Mouse (Mus musculus) lung, adult 2 months (tissue): ENCODE measurements around the gene Rabl6. TPM values are rescaled to one million over a fixed set of nuclear protein-coding genes. Genes with fewer than 3 reads are reported as not detected.
A peak's percentile ranks its signal among the peaks of the same experiment; 100 is the strongest.

ENCODE experiments used
- DNase-seq: peaks from one replicate; pipeline ENCODE4 v3.0.0; 2022
- H3K4me1 ChIP-seq: fragments of 200-500 bp; 2 replicates; pipeline ENCODE4 v1.6.1; 2011; ENCODE audit warnings: low read length; ENCODE audit not compliant: control insufficient read depth, insufficient read depth
- H3K4me3 ChIP-seq: fragments of 200-500 bp; replicated peaks from 2 replicates; pipeline ENCODE3; 2011; ENCODE audit warnings: low read depth, mild to moderate bottlenecking, control low read depth, low read length; ENCODE audit errors: extremely low read depth
- CTCF ChIP-seq: fragments of 200-500 bp; IDR thresholded peaks from 2 replicates; pipeline ENCODE4 v1.5.1; 2011; ENCODE audit warnings: mild to moderate bottlenecking, low read length, control low read depth; ENCODE audit not compliant: insufficient read depth
- POLR2A ChIP-seq: fragments of 200-500 bp; IDR thresholded peaks from 2 replicates; pipeline ENCODE4 v1.6.1; 2011; ENCODE audit warnings: low read depth, mild to moderate bottlenecking, control low read depth, low read length, borderline replicate concordance; ENCODE audit errors: extremely low read depth
- WGBS: fragments of 180-500 bp; shearing (Covaris S2); methylation state at CpG from one replicate; pipeline ENCODE4 v1.1.7; 2018; 5-methylcytosine and 5-hydroxymethylcytosine counted together
- polyA plus RNA-seq: library from polyadenylated mRNA; depleted of rRNA; stranded (reverse); fragments of >200 nt; gene quantifications from 2 replicates; pipeline ENCODE4 v1.2.3, GENCODE M21; 2012

The Rabl6 gene
- polyA plus RNA-seq, 1 experiment: 53.4 TPM

DNA sequence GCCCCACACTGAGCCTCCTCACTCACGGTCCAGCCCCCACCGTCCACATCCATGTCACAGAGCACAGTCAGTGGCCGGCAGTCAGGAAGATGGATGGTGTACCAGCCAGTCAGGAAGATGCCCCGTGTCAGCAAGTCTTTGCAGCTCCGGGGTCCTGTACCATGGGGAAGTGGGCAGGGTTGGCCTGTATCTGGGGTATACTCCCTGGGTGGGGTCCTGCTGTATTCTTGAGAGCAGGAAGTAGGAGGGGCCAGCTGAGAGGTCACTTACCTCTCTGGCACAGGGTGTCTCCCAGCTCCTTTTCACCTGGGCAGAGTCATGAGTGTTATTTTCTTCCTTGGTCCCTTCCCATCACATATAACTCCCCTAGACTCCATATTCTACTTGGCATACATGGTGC, 17.7 kb upstream of the Rabl6 start:
- Histone ChIP-seq H3K4me3 (no peak overlapping the region), H3K4me1 (no peaks in the 10 kb centered on the region)
- 19% methylated on average over 5 of the region's 5 CpGs for WGBS
- no peak for DNase-seq
- TF ChIP-seq CTCF: no peak
- no peak for TF ChIP-seq POLR2A

DNA sequence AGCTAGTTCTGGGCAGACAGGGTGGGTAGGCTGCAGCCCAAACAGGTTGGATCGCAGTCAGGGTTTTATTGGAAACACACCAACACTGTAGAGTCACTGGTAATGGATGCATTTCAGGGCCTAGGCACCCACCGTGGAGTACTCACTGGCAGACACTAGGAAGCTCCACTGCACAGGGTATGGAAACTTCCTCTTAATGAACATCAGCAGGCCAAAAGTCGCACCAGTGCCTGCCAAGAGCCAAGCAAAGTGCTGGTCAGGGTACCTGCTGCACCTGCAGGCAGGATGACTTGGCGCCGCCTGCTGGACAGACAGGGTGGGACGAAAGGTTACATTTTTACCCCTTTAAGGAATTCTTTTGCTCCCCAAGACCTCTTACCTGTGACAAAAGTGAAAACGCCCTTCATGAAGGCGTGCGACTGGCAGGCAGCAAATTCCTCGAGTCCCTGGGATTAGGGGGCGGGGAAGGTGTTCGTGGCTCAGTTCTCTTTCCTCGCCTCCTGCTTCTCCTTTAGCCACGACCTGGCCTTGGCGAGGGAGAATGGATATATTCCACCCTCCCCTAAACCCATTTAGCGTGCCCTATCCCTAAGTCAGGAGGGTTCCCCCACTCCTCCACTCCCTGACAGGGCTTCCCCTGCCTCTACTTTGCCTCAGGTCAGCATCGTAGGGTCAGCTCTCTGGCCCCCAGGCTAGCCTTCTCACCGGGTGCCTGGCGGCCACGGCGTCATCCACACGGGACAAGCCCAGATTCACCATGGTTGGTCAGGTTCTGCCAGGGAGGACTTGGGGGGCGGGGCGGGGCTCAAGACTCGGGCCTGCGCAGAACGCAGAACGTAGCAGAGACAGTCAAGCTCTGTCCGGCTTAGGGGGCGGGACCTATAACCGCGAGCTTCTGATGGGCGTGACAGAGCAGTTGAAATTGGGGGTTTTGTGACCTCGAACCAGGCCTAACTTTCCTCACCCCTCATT, 13.2 kb upstream of the Rabl6 start, which contains the start of gene Tmem141:
Gene Tmem141, minus strand, starts transcription at position 777 of the 972 bp plus-strand sequence.
- peak within 1 kb of the TSS; percentile 76 for H3K4me3 ChIP-seq
- peak; percentile 85 for DNase-seq
- H3K4me1 ChIP-seq: no peaks in the 10 kb centered on the region
- TF ChIP-seq CTCF (peak; percentile 65), POLR2A (peak; percentile 57; the same call in 1 of the 2 replicates)
- WGBS: 6% methylated on average over 34 of the region's 34 CpGs

DNA sequence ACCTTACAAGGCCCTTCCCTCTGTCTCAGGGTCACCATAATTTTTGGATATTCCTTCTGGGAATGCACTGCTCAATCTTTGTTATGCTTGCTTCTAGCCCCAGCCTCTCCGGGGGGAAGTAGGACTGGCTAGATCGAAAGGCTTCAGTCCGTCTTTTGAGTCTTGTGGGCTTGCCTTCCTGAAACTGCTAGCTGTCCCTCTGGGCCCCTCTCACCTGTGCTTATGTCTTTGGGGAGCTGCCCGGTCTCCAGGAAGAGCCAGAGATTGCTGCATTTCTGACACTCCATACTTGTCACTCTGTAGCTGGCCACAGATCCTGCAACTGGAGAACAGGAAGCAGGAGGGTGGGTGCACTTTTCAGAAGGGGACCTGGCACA, 12.5 kb upstream of the Rabl6 start:
- H3K4me1 ChIP-seq: no peaks in the 10 kb centered on the region
- TF ChIP-seq POLR2A: no peak
- no peak for TF ChIP-seq CTCF
- DNase-seq: no peak
- 66% methylated on average over 4 of the region's 4 CpGs for WGBS
- H3K4me3 ChIP-seq: no peak overlapping the region

DNA sequence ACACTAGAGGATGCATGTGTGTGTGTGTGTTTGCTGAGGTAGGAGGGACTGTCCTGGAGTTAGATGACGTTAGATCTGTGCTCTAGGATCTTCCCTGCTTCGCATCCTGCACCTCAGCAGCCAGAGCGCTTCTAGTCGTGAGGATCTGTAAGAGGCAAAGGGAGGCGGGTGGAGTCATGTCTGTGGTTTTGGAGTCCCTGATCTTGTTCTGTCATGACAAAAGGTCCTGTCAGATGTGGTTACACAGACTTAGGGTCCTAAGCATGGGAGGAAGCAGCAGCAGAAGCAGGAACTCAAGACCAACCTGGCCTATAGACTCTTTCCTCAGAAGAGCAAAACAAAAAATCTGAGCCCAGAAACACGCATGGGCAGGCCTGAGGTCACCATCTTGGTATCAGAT, 12.1 kb upstream of the Rabl6 start:
- WGBS: 65% methylated on average over 6 of the region's 6 CpGs
- DNase-seq: no peak
- Histone ChIP-seq H3K4me3 (no peak overlapping the region), H3K4me1 (no peaks in the 10 kb centered on the region)
- no peak for TF ChIP-seq POLR2A
- TF ChIP-seq CTCF: no peak

DNA sequence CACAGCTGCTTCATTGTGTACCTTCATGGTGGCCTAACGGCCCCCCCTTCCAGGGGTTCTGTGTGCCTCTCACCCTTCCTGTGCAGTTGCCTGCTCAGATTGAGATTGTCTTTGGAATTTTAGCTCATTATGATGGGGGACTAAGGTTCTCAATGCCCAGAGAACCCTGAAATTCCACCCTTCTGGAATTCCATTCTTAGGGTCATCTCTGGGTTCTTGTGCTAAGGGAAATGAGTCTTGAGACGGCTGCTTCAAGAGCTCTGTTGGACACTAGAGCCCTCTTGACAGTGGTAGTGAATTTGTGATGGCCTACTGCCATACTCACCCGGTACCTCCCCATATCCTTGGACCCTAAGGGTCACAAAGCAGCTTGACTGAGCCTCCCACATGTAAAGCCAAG, 9.3 kb upstream of the Rabl6 start, which contains the start of gene Ccdc183:
Gene Ccdc183, minus strand, starts transcription at position 101 of the 400 bp plus-strand sequence.
- 70% methylated on average over 3 of the region's 3 CpGs for WGBS
- TF ChIP-seq CTCF (no peak), POLR2A (no peak)
- DNase-seq: no peak
- Histone ChIP-seq H3K4me3 (no peak within 1 kb of the TSS), H3K4me1 (no peaks in the 10 kb centered on the region)

DNA sequence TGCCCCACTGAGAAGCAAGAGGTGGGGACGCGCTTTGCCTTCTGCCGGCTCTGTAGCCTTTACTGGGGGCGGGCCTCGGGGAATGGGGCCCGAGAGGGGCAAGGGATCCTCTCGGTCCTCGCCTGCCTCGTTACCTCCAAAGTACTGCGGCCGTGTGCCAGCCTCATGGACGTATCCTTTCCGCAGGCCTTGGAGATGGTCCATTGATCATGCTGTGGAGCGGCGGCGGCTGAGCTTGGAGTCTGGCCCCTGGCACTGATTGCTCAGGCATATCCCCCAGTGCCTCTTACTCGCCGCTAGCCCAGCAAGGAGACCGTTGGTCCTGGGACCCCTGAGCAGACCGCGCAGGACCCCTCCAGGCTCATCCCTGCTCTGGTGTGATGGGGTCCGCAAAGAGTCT, 8.1 kb upstream of the Rabl6 start:
- no peak for TF ChIP-seq POLR2A
- TF ChIP-seq CTCF: no peak
- H3K4me3 ChIP-seq: no peak overlapping the region
- no peaks in the 10 kb centered on the region for H3K4me1 ChIP-seq
- WGBS: 19% methylated on average over 22 of the region's 22 CpGs
- DNase-seq: no peak

DNA sequence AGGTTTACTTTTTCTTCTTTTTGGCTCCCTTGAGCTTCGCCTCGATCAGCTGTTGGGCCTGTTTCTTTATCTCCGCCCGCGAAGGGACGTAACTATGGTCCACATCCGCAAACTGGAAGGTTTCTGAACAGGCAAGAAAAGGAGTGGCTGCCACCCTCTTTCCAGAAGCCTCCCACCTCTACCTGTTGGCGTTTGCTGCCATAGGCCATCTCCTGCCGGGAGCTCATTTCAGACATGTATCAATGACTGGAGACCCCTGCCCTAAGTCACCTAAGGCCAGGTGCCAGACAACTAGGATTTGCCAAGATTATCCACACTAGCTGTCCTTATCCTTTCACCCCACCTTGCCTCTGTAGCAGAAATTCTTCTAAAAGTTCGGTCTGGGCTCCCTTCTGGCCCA, 350 bp upstream of the Rabl6 start:
- no peak for DNase-seq
- 50% methylated on average over 10 of the region's 10 CpGs for WGBS
- H3K4me3 ChIP-seq: peak overlapping the region; percentile 93
- TF ChIP-seq CTCF: no peak
- no peak for TF ChIP-seq POLR2A
- H3K4me1 ChIP-seq: peaks cover 4% of the 10 kb centered on the region

DNA sequence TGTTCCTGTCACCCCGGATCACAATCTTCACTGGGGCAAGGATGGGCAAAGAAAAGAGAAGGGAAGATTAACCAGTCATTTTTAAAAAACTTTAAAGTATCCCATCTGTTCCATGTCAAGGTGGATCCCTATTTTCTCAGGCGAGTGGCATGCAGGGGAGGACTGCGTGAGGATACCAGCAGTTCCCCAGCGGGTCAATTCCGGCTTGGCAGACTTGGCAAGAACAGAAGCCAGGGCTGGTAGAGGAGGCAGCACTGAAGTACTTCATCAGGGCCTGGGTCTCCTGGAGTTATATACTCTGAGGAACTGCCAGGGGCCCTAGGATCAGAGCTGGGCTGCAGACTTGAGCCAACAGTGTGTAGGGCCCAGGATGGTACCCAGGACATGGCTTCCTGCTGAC, 5.8 kb downstream of the Rabl6 start:
- TF ChIP-seq POLR2A: no peak
- Histone ChIP-seq H3K4me1 (peaks cover 4% of the 10 kb centered on the region), H3K4me3 (no peak overlapping the region)
- DNase-seq: no peak
- 93% methylated on average over 5 of the region's 5 CpGs for WGBS

DNA sequence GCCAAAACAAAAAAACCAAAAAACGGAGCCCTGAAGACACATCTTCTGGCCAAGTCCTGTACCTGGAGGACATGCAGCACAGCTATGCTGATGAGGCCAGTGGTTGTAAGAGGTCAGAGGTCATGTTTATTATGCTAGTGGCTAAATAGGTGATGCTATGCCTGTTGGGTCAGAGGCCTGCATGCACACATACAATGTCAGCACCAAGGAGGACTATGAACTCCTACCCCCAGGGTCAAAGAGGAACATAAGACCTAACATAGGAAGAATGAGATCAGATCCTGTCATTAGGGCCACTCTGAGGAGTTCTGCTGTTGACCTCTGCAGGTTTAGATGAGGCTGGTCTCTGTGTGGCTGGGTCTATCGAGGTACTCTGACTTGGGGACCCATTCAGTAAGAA, 8.3 kb downstream of the Rabl6 start:
- 78% methylated on average over 2 of the region's 2 CpGs for WGBS
- Histone ChIP-seq H3K4me3 (no peak overlapping the region), H3K4me1 (no peaks in the 10 kb centered on the region)
- no peak for DNase-seq
- no peak for TF ChIP-seq POLR2A
- TF ChIP-seq CTCF: no peak

DNA sequence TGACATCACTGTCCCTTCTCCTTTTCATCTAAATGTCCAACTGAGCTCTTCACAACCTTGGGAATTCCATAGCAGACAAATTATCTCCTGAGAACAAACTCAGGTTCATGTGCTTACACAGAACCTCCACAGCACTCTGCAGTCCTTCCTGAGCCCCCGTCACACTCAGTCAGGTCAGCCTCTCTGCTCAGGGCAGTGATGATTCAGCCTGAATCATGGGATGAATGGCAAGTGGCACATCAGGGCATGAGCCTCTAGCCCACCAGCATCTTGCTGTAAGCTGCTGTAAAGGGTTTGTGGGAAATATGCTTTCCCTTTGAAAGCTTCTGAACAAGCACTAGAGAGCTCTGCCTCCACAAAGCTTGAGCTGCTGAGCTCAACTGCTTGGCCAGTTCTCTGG, 9.6 kb downstream of the Rabl6 start:
- TF ChIP-seq CTCF (no peak), POLR2A (no peak)
- no peak overlapping the region for H3K4me3 ChIP-seq
- no peaks in the 10 kb centered on the region for H3K4me1 ChIP-seq
- DNase-seq: no peak
- 93% methylated on average over 1 of the region's 1 CpGs for WGBS
